Mouse (Mus musculus) G1E (cell line): ENCODE measurements at regions not wholly inside any gene's neighbourhood (a gene's known extent, or its start where the extent isn't known, plus 50 kb on each side); places are given as distances from the start of the nearest gene placed in this dataset.

Experiments used
- CTCF ChIP-seq: IDR thresholded peaks from 2 replicates; pipeline ENCODE4 v1.5.1; 2012; ENCODE audit warnings: low read depth, low read length, inconsistent platforms, mixed read lengths
- GATA1 ChIP-seq: IDR thresholded peaks from 2 replicates; pipeline ENCODE4 v1.6.1; 2012; ENCODE audit warnings: borderline replicate concordance, low read length, inconsistent platforms, mixed read lengths
- GATA2 ChIP-seq: IDR thresholded peaks from 2 replicates; pipeline ENCODE4 v1.6.1; 2012; ENCODE audit warnings: low read depth, low read length, inconsistent platforms, borderline replicate concordance
- TAL1 ChIP-seq: conservative IDR thresholded peaks from 2 replicates; pipeline ENCODE4 v1.6.1; 2012; ENCODE audit warnings: low read depth, low read length, inconsistent platforms, mixed read lengths

GRCm38 (mm10) chr10:17631817-17632216, 91.2 kb upstream of the Cited2 start:
- TF ChIP-seq CTCF = no peak
- no peak for TF ChIP-seq TAL1
- no peak for TF ChIP-seq GATA1
- no peak for TF ChIP-seq GATA2
